ENCODE assay signal across 15 mouse cellular contexts in the genomic region with DNA sequence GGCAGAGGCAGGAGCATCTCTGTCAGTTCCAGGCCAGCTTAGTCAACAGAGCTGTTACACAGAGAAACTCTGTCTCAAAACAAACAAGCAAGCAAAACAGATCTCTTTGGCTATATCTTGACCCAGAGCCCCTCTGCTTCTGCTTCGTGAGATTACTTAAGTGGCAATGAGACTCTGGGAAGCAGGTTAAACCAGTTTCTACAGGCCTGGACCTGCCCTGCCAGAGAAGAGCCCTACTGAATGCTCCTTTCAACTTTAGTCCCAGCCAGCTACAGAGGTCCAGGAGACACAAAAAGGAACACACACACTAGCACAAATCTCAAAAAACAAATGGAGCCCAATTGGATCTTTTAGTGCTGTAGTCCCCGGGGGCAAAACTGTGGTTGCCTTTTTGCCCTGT. TPM values are rescaled to one million over a fixed set of nuclear protein-coding genes. Genes with fewer than 3 reads are reported as not detected.
DNase-seq lines count a peak whose midpoint lies in the region; ATAC-seq and TF ChIP-seq lines count a peak whose summit lies in the region.
"Had no signal": no experiment of that assay in that cellular context is flagged by ENCODE, and none has a peak within 500 bp of the region (broad histone marks: within the 10 kb centered on the region; RNA-seq: fewer than 3 reads in every experiment).

No protein-coding gene starts in this region.

- no peaks in the 10 kb centered on the region for H3K36me3 ChIP-seq in lung, embryonic 14.5 days (ENCODE audit: insufficient read depth)
- no peaks in the 10 kb centered on the region for H3K36me3 ChIP-seq in stomach, postnatal 0 days (ENCODE audit: control insufficient read depth, insufficient read depth, low read length)
- H3K36me3 ChIP-seq: midbrain, embryonic 12.5 days had no signal

- DNase-seq in urinary bladder, postnatal 14 days (ENCODE audit: low spot score): peak; percentile 81
- no peak for DNase-seq in urinary bladder, adult 2 months (ENCODE audit: low spot score)
- peak; percentile 72 for DNase-seq in fat pad, adult 2 months (ENCODE audit: extremely low read depth, low read depth, low spot score)
- peak; percentile 53 for DNase-seq in lung, embryonic 14.5 days
- DNase-seq in stomach, postnatal 0 days (ENCODE audit: low spot score): peak; percentile 42
- no peak for DNase-seq in cerebellum, postnatal 36 days
- no peak for DNase-seq in adrenal gland, adult 8-10 months
- DNase-seq in layer of hippocampus, postnatal 25 days (ENCODE audit: extremely low spot score in 1 of 2, low spot score in 1 of 2): no peak
- DNase-seq: cerebellum, postnatal 10 days; gastrocnemius, adult 2 months; heart, postnatal 4 days; retina, postnatal 1 day had no signal

- no peak for TF ChIP-seq CTCF in lung, embryonic 14.5 days (IDR thresholded peaks at IDR 0.05; ENCODE audit: low read depth)
- no peak for TF ChIP-seq CTCF in stomach, postnatal 0 days (IDR thresholded peaks at IDR 0.05; ENCODE audit: low read depth)

- no peak overlapping the region for H3K4me2 ChIP-seq in lung, embryonic 14.5 days
- no peak overlapping the region for H3K4me2 ChIP-seq in stomach, postnatal 0 days (replicated peaks; ENCODE audit: low read depth)
- H3K4me2 ChIP-seq: heart, embryonic 11.5 days; midbrain, embryonic 12.5 days had no signal

- WGBS in lung, embryonic 14.5 days: 71% methylated on average over 2 of the region's 2 CpGs
- WGBS in stomach, postnatal 0 days: 56% methylated on average over 2 of the region's 2 CpGs

- peak overlapping the region; percentile 76 for H3K27ac ChIP-seq in lung, embryonic 14.5 days (ENCODE audit: low read depth)
- peak overlapping the region; percentile 72; the same call in 1 of the 2 replicates for H3K27ac ChIP-seq in stomach, postnatal 0 days (replicated peaks)
- H3K27ac ChIP-seq: gastrocnemius, adult 2 months; midbrain, embryonic 12.5 days had no signal

- H3K27me3 ChIP-seq in lung, embryonic 14.5 days (ENCODE audit: insufficient read depth, low read length): no peaks in the 10 kb centered on the region
- H3K27me3 ChIP-seq in stomach, postnatal 0 days (ENCODE audit: control insufficient read depth, insufficient read depth, low read length): no peaks in the 10 kb centered on the region
- H3K27me3 ChIP-seq: midbrain, embryonic 12.5 days had no signal

- no peaks in the 10 kb centered on the region for H3K4me1 ChIP-seq in lung, embryonic 14.5 days (ENCODE audit: insufficient read depth)
- no peaks in the 10 kb centered on the region for H3K4me1 ChIP-seq in stomach, postnatal 0 days (replicated peaks; ENCODE audit: control insufficient read depth, insufficient read depth)
- H3K4me1 ChIP-seq: midbrain, embryonic 12.5 days had no signal

- ATAC-seq in lung, embryonic 14.5 days (ENCODE audit: insufficient read depth): peak; percentile 63; the same call in 1 of the 2 replicates
- peak; percentile 63; the same call in 1 of the 2 replicates for ATAC-seq in stomach, postnatal 0 days (ENCODE audit: low FRiP score, low TSS enrichment)
- ATAC-seq: inflammation-experienced regulatory T-cells, adult 6 months had no signal

- no peak overlapping the region for H3K9ac ChIP-seq in lung, embryonic 14.5 days
- peak overlapping the region; percentile 3; the same call in 1 of the 2 replicates for H3K9ac ChIP-seq in stomach, postnatal 0 days (ENCODE audit: low read length)
- H3K9ac ChIP-seq: midbrain, embryonic 12.5 days had no signal

- no peak overlapping the region for H3K4me3 ChIP-seq in lung, embryonic 14.5 days (ENCODE audit: low read depth, low read length)
- H3K4me3 ChIP-seq in stomach, postnatal 0 days (ENCODE audit: low read depth, low read length): no peak overlapping the region
- H3K4me3 ChIP-seq: gastrocnemius, adult 2 months; midbrain, embryonic 12.5 days had no signal

- TF ChIP-seq EP300 in stomach, postnatal 0 days (optimal IDR thresholded peaks at IDR 0.05): no peak

- H3K9me3 ChIP-seq in lung, embryonic 14.5 days (ENCODE audit: low read depth, low read length): no peaks in the 10 kb centered on the region
- H3K9me3 ChIP-seq in stomach, postnatal 0 days (ENCODE audit: control insufficient read depth, low read length): no peaks in the 10 kb centered on the region
- H3K9me3 ChIP-seq: midbrain, embryonic 12.5 days had no signal

RNA-seq across cellular contexts. Expression of a gene that starts 9.1 kb away (rescaled TPM):
- 19.0 and 30.8 TPM in 2 replicates for polyA plus RNA-seq in urinary bladder, adult 2 months (2012; rRNA removed)
- 60.8 and 72.0 TPM in 2 replicates for polyA plus RNA-seq in lung, embryonic 14.5 days (2014; fragmentation: Nextera tagmentation; extraction: Ambion mirVana)
- 17.9 and 19.5 TPM in 2 replicates for polyA plus RNA-seq in stomach, postnatal 0 days (2015; fragmentation: Nextera tagmentation; extraction: Ambion mirVana)
- 10 to 100 TPM; 35.0 to 49.3 (median 40.2) TPM for total RNA-seq in adrenal gland, adult 8-10 months (2022)
- 10 to 100 TPM; 40.5 to 48.3 TPM for total RNA-seq in layer of hippocampus, postnatal 25 days (2021)

RNA-seq across cellular contexts. Expression of a gene that starts 30.6 kb away (rescaled TPM):
- polyA plus RNA-seq in urinary bladder, adult 2 months (2012; rRNA removed): 37.1 and 38.5 TPM in 2 replicates
- 47.1 and 53.5 TPM in 2 replicates for polyA plus RNA-seq in lung, embryonic 14.5 days (2014; fragmentation: Nextera tagmentation; extraction: Ambion mirVana)
- 32.3 and 32.4 TPM in 2 replicates for polyA plus RNA-seq in stomach, postnatal 0 days (2015; fragmentation: Nextera tagmentation; extraction: Ambion mirVana)
- 10 to 100 TPM; 46.6 to 55.3 (median 48.8) TPM for total RNA-seq in adrenal gland, adult 8-10 months (2022)
- total RNA-seq in layer of hippocampus, postnatal 25 days (2021): 10 to 100 TPM; 45.8 to 49.6 TPM

Comparison
In these comparisons a context has a peak if more than half of its experiments do, and no peak if none do; other contexts are left out.
1. DNase-seq: peak in urinary bladder, postnatal 14 days (single experiment), fat pad, adult 2 months (single experiment), lung, embryonic 14.5 days (single experiment) and stomach, postnatal 0 days (single experiment); none in urinary bladder, adult 2 months (single experiment), cerebellum, postnatal 36 days (0 of 2), adrenal gland, adult 8-10 months (single experiment) and layer of hippocampus, postnatal 25 days (0 of 2).